In genomic region chr9:118622376-118623166, GRCm38 (mm10) we compare ENCODE assay signal across 10 mouse cellular contexts. TPM values are rescaled to one million over a fixed set of nuclear protein-coding genes. Genes with fewer than 3 reads are reported as not detected.
DNase-seq lines count a peak whose midpoint lies in the region; ATAC-seq lines count a peak whose summit lies in the region.
"Had no signal": no experiment of that assay in that cellular context is flagged by ENCODE, and none has a peak within 500 bp of the region (broad histone marks: within the 10 kb centered on the region; RNA-seq: fewer than 3 reads in every experiment).

No protein-coding gene starts in this region.

- H3K9me3 ChIP-seq in heart, embryonic 11.5 days (replicated peaks; ENCODE audit: control insufficient read depth, low read length) = no peaks in the 10 kb centered on the region
- no peaks in the 10 kb centered on the region for H3K9me3 ChIP-seq in neural tube, embryonic 15.5 days (replicated peaks)
- no peaks in the 10 kb centered on the region for H3K9me3 ChIP-seq in hindbrain, embryonic 10.5 days
- H3K9me3 ChIP-seq: heart, embryonic 15.5 days; limb, embryonic 13.5 days had no signal

- peak; percentile 97 for DNase-seq in heart, adult 11 months
- peak; percentile 35 for DNase-seq in Muller cell, postnatal 12 days (ENCODE audit: inconsistent ontology term)
- DNase-seq in gastrocnemius, postnatal 25 days = peak; percentile 70
- DNase-seq in lung, adult 18-20 months = peak; percentile 82 to 89
- DNase-seq in frontal cortex, postnatal 14 days (ENCODE audit: low spot score in 2 of 2) = no peak
- no peak for DNase-seq in hindbrain, embryonic 10.5 days (ENCODE audit: low spot score)

- no peaks in the 10 kb centered on the region for H3K36me3 ChIP-seq in heart, embryonic 11.5 days (ENCODE audit: control insufficient read depth, insufficient read depth, low read length)
- no peaks in the 10 kb centered on the region for H3K36me3 ChIP-seq in neural tube, embryonic 15.5 days
- H3K36me3 ChIP-seq in hindbrain, embryonic 10.5 days = peaks cover 5% of the 10 kb centered on the region; the same call in 1 of the 2 replicates

- H3K27me3 ChIP-seq in heart, embryonic 11.5 days (ENCODE audit: control insufficient read depth, insufficient read depth, low read length) = no peaks in the 10 kb centered on the region
- no peaks in the 10 kb centered on the region for H3K27me3 ChIP-seq in neural tube, embryonic 15.5 days (replicated peaks)
- peaks cover 8% of the 10 kb centered on the region; the same call in 1 of the 2 replicates for H3K27me3 ChIP-seq in hindbrain, embryonic 10.5 days (ENCODE audit: insufficient read depth, poor library complexity, severe bottlenecking)
- H3K27me3 ChIP-seq: heart, embryonic 15.5 days; limb, embryonic 13.5 days had no signal

- ATAC-seq in heart, embryonic 11.5 days (replicated peaks; ENCODE audit: insufficient number of reproducible peaks, low FRiP score, low TSS enrichment) = no peak
- ATAC-seq in neural tube, embryonic 15.5 days (ENCODE audit: low FRiP score) = no peak

- no peak overlapping the region for H3K4me2 ChIP-seq in heart, embryonic 11.5 days
- H3K4me2 ChIP-seq in neural tube, embryonic 15.5 days = no peak overlapping the region
- H3K4me2 ChIP-seq: heart, embryonic 15.5 days; limb, embryonic 13.5 days had no signal

- no peak overlapping the region for H3K27ac ChIP-seq in heart, embryonic 11.5 days (ENCODE audit: low read depth, low read length)
- no peak overlapping the region for H3K27ac ChIP-seq in neural tube, embryonic 15.5 days (replicated peaks)
- H3K27ac ChIP-seq in hindbrain, embryonic 10.5 days = no peak overlapping the region
- H3K27ac ChIP-seq: heart, embryonic 15.5 days; limb, embryonic 13.5 days had no signal

- WGBS in heart, embryonic 11.5 days (ENCODE audit: insufficient replicate concordance) = 80% methylated on average over 18 of the region's 18 CpGs
- WGBS in neural tube, embryonic 15.5 days = 85% methylated on average over 18 of the region's 18 CpGs
- whole genome bisulfite sequencing in hindbrain, embryonic 10.5 days = 88% methylated on average over 18 of the region's 18 CpGs

- peaks cover 8% of the 10 kb centered on the region for H3K4me1 ChIP-seq in heart, embryonic 11.5 days (ENCODE audit: control insufficient read depth, insufficient read depth, low read length)
- H3K4me1 ChIP-seq in neural tube, embryonic 15.5 days = peaks cover 4% of the 10 kb centered on the region; the same call in 1 of the 2 replicates
- H3K4me1 ChIP-seq in hindbrain, embryonic 10.5 days (replicated peaks) = peaks cover 44% of the 10 kb centered on the region

- no peak overlapping the region for H3K4me3 ChIP-seq in heart, embryonic 11.5 days (ENCODE audit: low read depth, low read length)
- H3K4me3 ChIP-seq in neural tube, embryonic 15.5 days (replicated peaks) = no peak overlapping the region
- H3K4me3 ChIP-seq in hindbrain, embryonic 10.5 days = no peak overlapping the region
- H3K4me3 ChIP-seq: heart, embryonic 15.5 days; limb, embryonic 13.5 days had no signal

- H3K9ac ChIP-seq in heart, embryonic 11.5 days (ENCODE audit: low read depth, low read length) = no peak overlapping the region
- H3K9ac ChIP-seq in neural tube, embryonic 15.5 days (replicated peaks) = no peak overlapping the region
- H3K9ac ChIP-seq: heart, embryonic 15.5 days; limb, embryonic 13.5 days had no signal

RNA-seq across cellular contexts. Expression of gene Itga9, which starts 16.1 kb away (rescaled TPM):
- 8.3 and 9.9 TPM in 2 replicates for polyA plus RNA-seq in heart, embryonic 11.5 days (2014; fragmentation: Nextera tagmentation; extraction: Ambion mirVana)
- 1 to 10 TPM; 6.9 to 8.3 TPM for total RNA-seq in gastrocnemius, postnatal 25 days (2021)
- 2.6 and 5.8 TPM in 2 replicates for polyA plus RNA-seq in neural tube, embryonic 15.5 days (2015; fragmentation: Nextera tagmentation; extraction: Ambion mirVana)
- polyA plus RNA-seq in hindbrain, embryonic 10.5 days (2016; fragmentation: Nextera tagmentation; extraction: Ambion mirVana) = 6.0 and 6.9 TPM in 2 replicates

Comparison
In these comparisons a context has a peak if more than half of its experiments do, and no peak if none do; other contexts are left out.
1. DNase-seq: peak in heart, adult 11 months (single experiment), Muller cell, postnatal 12 days (single experiment), gastrocnemius, postnatal 25 days (single experiment) and lung, adult 18-20 months (2 of 2); none in frontal cortex, postnatal 14 days (0 of 2) and hindbrain, embryonic 10.5 days (single experiment).